Mouse (Mus musculus) retina, postnatal 1 day (tissue): ENCODE measurements at regions not wholly inside any gene's neighbourhood (a gene's known extent, or its start where the extent isn't known, plus 50 kb on each side); places are given as distances from the start of the nearest gene placed in this dataset.

Experiments
- DNase-seq: peaks from one replicate; pipeline ENCODE4 v3.0.0-alpha.2; 2012

- DNase-seq, result no peak
Observed at GRCm38 (mm10) chr2:75461421-75461991, 197.6 kb upstream of the Hnrnpa3 start.

DNA sequence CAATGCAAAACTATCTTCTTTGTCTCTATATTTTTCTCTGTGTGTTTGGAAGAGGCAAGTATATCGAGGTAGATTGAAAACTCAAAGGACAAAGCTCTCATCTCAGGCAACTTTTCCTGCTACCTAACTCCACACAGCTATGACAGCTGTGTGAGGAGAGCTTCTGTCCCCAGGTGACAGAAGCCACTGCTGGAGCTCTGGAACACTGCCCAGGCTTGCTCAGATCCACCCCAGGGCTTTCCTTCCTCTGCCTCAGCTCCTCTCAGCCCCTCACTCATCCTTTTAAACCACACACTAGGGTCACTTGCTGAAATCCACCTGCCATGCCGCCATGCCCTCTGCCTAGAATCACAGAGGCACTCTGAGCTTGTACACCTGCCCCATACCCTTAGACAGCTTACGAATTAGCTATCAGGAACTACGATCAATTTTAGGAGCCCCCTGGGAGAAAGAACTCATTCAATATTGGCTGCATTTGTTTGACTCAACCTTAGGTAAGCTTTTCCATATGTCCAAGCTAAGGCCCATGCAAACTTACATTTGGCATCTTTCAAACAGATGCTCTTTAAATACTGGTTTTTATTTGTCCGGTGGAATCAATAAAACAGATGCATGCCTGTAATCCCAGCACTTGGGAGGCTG is 196.9 kb upstream of the Hnrnpa3 start:
- DNase-seq, result no peak

DNA sequence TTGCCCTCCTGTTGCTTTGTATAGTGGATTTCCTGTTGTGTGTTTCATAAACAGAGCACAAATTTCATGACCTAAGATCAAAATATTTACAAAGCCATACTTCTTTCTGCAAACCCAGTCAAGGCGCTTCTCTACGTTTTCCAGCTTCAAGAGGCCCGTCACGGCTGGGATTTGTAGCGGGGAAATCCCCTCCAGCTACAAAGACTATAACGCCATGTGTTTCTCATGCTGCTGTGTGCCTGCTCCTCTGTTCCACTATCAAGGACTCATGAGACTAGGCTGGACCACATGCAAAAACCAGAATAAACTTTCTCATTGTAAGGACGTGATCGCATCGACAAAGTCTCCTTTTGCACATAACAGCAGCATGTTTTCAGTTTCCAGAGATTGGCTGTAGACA is 196.0 kb upstream of the Hnrnpa3 start:
- DNase-seq, result no peak

DNA sequence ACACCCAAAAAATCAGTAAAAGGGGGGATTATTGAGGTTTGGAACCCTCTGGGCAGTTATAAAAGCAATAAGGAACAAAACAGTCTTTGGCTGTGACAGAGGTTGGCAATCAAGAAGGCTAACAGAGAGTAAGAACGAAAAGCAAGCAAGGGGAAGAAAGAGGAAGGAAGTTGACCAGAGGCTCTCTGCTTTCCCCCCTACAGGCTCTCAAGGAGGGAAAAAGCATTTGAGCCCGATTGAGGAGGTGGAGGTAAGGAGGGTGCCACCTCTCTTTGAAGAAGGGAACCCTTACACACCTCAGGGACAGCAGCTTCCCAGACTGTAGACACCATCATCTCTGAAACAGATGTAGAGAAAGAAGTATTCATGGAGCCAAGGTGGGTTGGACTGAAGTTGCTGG is 194.6 kb upstream of the Hnrnpa3 start:
- no peak for DNase-seq

DNA sequence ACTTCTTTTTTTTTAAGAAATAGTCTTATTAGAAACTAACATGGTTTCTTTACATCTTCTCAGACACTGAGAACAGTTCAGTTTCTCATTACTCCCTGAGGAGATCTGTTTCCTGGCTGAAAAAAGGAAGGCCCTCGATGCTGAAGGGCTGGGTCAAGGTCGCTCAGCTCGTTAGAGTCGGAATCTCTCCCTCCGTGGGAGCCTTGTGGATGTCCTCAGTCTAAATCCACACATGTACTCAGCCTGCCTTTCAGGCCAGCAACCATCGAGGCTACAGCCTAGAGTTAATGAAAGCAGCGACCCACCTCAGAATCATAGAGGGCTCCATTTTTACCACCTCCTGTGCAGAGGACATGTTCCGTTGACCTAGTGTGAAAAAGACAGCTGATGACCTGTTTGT is 190.2 kb upstream of the Hnrnpa3 start:
- DNase-seq, result no peak

GRCm38 (mm10) chr2:75469958-75470687 is 188.9 kb upstream of the Hnrnpa3 start:
- peak; percentile 68 for DNase-seq

DNA sequence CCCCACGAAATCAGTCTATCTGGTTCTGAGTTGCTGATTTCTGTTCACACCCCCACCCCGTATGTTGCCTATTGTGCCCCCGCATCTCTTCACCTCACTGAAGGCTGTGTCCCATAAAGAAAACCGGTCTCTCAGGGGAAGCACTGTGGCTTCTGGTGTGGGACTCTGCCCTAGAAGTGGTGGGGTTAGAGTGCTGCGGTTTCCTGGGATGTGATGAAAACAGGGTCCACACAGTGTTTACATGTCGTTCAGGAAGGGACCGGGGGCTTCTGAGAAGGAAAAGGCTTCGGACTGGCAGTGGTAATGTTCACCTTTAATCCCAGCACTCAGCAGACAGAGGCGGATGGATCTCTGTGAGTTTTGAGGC is 188.4 kb upstream of the Hnrnpa3 start:
- DNase-seq, result peak; percentile 14

GRCm38 (mm10) chr2:75472489-75472888 is 186.6 kb upstream of the Hnrnpa3 start:
- DNase-seq, result no peak

GRCm38 (mm10) chr2:75474509-75474908 is 184.6 kb upstream of the Hnrnpa3 start:
- no peak for DNase-seq

DNA sequence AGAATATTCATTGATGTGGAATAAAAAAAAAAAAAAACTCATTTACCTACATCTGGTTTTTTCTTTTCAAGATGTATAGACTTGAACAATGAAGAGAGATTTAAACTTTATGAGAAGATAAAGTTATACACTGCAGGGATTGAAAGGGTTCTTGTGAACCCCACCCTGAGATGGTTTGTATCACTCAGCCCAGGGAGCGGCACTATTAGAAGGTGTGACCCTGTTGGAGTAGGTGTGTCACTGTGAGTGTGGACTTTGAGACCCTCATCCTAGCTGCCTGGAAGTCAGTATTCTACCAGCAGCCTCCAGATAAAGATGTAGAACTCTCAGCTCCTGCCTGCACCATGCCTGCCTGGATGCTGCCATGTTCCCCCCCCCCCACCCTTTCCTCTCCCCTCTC is 182.7 kb upstream of the Hnrnpa3 start:
- no peak for DNase-seq

- DNase-seq, result no peak
Observed at GRCm38 (mm10) chr2:75477076-75477475, 182.0 kb upstream of the Hnrnpa3 start.

DNA sequence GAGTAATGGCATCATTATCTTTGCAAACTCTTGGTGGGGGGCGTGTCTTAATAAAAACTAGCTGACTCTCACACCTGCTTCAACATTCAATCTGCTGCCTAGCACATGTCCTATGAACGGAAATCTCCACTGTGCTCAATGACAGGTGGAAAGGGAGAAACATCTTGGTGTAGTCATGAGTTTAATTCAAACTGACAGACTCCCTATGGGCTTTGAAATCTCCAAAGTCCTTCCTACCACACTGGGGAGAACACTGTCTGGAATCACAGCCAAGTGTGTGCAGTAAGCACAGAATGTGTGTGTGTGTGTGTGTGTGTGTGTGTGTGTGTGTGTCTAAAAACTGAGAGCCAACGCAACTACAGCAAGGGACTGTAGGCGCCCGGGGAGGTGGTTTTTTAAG is 179.5 kb upstream of the Hnrnpa3 start:
- peak; percentile 54 for DNase-seq

- DNase-seq, result peak; percentile 10
Observed at GRCm38 (mm10) chr2:75481863-75482262, 177.2 kb upstream of the Hnrnpa3 start.

DNA sequence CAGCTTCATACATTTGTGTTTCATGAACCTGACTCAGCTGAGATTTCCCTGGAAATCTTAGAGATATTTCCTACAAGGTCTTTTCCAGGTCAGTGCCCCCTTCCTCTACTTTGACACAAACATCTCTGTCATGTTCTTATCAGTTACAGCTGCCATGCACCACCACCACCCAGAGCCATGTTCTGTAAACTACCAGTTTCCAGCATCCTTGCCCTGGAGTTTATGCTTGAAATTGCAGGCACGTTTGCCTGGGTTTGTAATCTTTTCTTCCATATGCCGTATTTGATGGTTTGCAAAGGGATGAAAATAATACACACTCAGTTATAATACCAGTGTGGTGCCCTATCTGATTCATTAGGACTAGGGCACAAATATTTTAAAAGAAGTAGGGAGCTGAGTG is 176.6 kb upstream of the Hnrnpa3 start:
- DNase-seq, result peak; percentile 10

DNA sequence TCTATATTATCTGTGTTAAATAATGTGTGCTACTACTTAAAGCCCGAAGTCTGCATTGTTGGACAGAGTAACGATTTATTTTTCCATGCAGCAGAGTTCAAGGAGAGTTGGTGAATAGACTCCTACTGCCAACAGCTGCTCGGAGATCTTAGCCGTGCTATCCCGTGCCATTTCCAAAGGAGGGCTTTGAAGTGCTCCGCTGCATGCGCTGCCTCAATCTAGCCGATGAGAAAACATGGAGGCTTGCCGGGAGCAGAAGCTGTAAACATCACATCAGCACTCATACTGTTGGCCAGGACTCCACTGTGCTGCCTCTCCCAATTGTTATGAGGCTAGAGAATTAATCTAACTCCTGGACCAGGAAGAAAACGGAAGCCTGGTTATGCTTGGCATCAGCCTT is 174.1 kb upstream of the Hnrnpa3 start:
- DNase-seq, result peak; percentile 20

- no peak for DNase-seq
Observed at GRCm38 (mm10) chr2:75491150-75491549, 167.9 kb upstream of the Hnrnpa3 start.

DNA sequence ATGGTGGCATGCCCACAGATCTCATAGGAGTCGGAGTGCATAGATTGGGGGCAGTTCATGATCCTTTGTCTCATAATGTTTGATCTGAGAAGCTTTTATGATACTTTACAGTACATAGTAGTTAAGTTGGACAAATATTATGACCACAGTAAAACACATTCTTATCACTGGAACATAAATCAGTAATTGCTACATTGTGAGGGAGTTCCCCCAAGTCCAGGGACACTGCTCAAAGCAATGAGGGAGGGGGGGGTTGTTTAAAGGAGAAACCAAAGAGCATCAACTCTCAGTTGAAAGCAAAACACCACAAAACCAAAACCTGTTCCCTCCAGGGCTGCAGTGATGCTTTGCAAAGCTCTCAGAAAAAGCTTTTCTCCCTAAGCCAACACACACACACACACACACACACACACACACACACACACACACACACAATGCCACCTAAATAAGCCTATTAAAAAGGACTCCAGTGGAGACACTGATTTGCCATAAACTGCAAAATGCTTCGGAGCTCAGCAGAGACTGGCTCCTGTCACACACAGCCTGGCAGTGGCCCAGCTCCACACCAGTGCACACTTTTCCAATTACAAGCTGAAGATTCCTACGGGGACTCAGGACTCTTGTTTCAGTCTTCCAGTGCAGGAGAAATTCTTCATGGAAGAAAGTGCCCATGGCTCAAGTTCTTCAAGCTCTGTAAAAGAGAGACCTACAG is 167.1 kb upstream of the Hnrnpa3 start:
- peak; percentile 52 for DNase-seq

- DNase-seq, result no peak
Observed at GRCm38 (mm10) chr2:75492501-75492898, 166.6 kb upstream of the Hnrnpa3 start.

DNA sequence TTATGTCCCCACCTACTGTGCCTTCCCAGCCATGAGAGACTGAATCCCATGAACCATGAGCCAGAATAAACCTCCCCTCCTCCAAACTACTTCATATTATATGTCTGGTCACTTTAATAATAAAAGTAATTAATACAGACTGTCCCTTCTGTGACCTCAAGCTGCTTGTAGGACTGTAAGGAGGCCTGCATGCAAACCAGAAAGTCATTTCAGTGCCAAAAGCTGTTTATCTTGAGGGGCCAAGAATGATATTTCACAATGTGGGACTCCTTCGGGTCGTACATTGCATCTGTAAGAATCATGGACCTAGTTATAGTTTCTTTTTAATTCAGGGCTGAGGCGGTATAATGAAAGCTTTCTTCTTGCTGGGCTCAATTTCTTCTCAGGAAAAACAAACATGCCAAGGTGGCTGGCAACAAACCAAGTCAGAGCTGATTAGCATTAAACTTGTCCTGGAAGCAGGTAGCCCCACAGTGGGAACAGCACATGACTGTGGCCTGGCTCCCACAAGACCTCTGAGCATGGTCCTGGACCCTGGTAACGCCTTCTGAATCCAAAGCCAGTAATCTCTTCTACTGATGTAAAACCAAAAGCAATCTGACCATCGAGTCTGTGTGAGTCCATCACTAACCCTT is 162.3 kb upstream of the Hnrnpa3 start:
- no peak for DNase-seq

GRCm38 (mm10) chr2:75510223-75510622 is 148.8 kb upstream of the Hnrnpa3 start:
- no peak for DNase-seq

DNA sequence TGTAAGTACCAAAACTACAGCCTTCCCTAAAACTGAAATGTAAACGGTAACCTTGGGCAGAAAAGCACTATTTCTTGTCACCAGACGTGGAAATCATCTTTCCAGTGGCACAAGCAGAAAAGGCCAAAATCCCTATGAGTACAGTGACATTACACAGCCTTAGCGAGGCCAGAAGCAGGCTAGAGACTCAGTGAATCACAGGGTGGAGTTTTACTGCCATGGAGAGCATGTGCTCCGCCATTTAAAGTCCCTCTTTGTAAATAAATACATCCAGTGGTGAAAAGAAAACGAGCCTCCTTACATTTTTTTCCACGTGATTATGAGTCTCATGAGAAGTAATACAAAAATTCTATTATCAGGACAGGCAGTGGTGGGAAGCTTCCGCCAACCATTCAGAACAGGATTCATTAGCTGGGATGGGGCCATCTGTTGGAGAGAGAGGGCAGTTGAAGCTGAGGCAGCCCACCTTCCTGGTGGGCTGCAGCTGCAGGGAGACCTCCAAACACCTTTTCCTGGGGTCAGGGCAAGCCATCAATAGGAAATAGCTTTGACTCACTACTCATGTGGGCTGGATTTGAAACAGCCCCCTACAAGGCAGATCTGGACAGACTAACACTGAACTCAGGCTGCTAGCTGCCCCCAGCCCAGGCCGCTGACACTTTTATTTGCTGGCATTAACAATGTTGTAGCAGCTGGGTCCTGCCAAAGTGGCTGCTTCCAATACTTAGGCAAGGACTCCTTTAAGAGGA is 146.5 kb upstream of the Hnrnpa3 start:
- DNase-seq, result no peak

DNA sequence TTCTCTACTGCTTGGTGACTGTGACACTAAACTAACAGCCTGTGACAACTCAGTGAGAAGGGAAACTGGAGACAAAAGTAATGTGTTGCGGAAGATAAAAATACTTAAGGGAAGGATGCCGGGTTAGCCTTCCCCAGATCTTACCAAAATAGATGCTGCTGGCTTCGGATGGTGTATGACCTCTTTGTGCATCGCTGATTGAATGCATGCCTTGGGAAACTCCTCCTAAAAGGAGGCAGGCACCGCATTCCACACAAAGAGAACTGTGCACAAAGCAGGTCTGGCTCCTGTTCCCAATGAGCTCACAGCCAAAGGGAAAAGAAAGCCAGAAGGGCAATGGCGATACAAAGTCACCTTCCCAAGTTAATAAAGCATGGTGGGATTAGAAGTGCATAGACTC is 144.9 kb upstream of the Hnrnpa3 start:
- DNase-seq, result no peak

DNA sequence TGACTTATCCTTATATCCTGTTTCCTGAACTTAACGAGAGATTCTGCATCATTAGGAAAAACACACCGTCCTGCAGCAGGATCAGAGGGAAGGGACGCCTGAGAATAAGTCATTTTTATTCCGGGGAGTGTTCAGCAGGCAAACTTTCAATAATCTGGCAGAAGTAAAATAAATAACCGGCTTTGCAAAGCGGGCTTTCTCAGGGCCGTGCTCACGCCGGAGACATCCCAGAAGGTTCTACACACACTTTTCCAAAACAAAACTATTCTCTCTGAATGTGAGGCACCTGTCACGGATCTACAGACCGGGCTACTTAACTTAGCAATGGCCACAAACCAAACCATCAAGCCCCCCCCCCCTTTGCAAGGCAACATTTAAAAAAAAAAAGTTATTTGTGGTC is 142.8 kb upstream of the Hnrnpa3 start:
- DNase-seq, result no peak
